Mouse (Mus musculus) lung, adult 2 months (tissue): Measurements from ENCODE around the gene Pf4. TPM values are rescaled to one million over a fixed set of nuclear protein-coding genes. Genes with fewer than 3 reads are reported as not detected.
"Not testable (repeated sequence)": the region's sequence is repeated elsewhere in the genome, so short reads cannot be mapped to it uniquely, and the experiment has no call there.

Experiments used
- DNase-seq: peaks from one replicate; pipeline ENCODE4 v3.0.0; 2022
- H3K4me1 ChIP-seq: fragments of 200-500 bp; 2 replicates; pipeline ENCODE4 v1.6.1; 2011; ENCODE audit warnings: low read length; ENCODE audit not compliant: control insufficient read depth, insufficient read depth
- H3K4me3 ChIP-seq: fragments of 200-500 bp; replicated peaks from 2 replicates; pipeline ENCODE3; 2011; ENCODE audit warnings: low read depth, mild to moderate bottlenecking, control low read depth, low read length; ENCODE audit errors: extremely low read depth
- CTCF ChIP-seq: fragments of 200-500 bp; IDR thresholded peaks from 2 replicates; pipeline ENCODE4 v1.5.1; 2011; ENCODE audit warnings: mild to moderate bottlenecking, low read length, control low read depth; ENCODE audit not compliant: insufficient read depth
- POLR2A ChIP-seq: fragments of 200-500 bp; IDR thresholded peaks from 2 replicates; pipeline ENCODE4 v1.6.1; 2011; ENCODE audit warnings: low read depth, mild to moderate bottlenecking, control low read depth, low read length, borderline replicate concordance; ENCODE audit errors: extremely low read depth
- WGBS: fragments of 180-500 bp; shearing (Covaris S2); methylation state at CpG from one replicate; pipeline ENCODE4 v1.1.7; 2018; 5-methylcytosine and 5-hydroxymethylcytosine counted together
- polyA plus RNA-seq: library from polyadenylated mRNA; depleted of rRNA; stranded (reverse); fragments of >200 nt; gene quantifications from 2 replicates; pipeline ENCODE4 v1.2.3, GENCODE M21; 2012; rRNA removed

Pf4 gene
- polyA plus RNA-seq, 1 experiment = 65.2 TPM

DNA sequence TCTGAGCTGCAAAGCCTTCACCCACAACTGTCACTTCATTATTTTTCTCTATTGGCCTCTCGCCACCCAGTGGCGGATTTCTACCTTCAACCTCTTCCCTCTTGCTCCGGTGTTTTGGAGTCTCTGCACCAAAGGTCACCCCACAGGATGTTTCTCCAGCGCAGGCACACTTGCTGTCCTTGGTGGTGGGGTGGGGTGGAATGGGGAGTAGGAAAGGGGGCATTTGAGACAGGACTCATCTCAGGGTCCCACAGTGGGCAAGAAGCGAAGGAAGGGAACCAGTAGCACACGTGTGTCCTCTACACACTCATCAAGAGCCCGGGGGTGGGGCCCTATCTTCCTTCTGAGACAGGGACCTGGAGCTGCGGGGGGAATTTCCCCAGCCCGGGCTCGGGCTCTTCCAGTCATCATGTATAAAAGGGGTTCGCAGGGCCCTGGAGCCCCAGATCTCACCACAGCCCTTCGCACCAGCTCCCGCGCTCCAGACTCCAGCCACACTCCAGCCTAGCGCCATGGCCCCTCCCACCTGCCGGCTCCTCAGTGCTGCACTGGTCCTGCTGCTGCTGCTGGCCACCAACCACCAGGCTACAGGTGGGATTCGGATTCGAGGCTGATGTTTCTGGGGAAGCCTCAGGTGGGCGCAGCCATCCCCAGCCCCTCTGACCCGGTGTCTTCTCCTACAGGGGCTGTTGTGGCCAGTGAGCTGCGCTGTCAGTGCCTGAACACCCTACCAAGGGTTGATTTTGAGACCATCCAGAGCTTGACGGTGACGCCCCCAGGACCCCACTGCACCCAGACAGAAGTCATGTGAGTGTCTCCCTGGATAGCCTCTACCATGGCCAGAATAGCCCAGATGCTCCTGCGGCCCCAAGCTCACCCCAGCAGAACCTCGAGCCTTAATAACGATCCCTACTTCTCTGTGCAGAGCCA, 13.7 kb downstream of the Pf4 start, which contains the start of gene Cxcl3:
Cxcl3 (plus strand) TSS at position 445 of the 930 bp plus-strand sequence.
- no peak for TF ChIP-seq POLR2A
- TF ChIP-seq CTCF = peak; percentile 9; the same call in 1 of the 2 replicates
- 17% methylated on average over 26 of the region's 26 CpGs for WGBS
- Histone ChIP-seq H3K4me1 (0 out of 2 replicates have a peak, but pooled peaks cover 2% of the 10 kb centered on the region), H3K4me3 (peak within 1 kb of the TSS; percentile 37)
- DNase-seq = peak; percentile 46

- 0 out of 2 replicates have a peak, but pooled peaks cover 2% of the 10 kb centered on the region for H3K4me1 ChIP-seq
- 82% methylated on average over 4 of the region's 4 CpGs for WGBS
- TF ChIP-seq POLR2A (no peak), CTCF (no peak)
- no peak overlapping the region for H3K4me3 ChIP-seq
- no peak for DNase-seq
Measured at GRCm38 (mm10) chr5:90788114-90788513, 15.9 kb downstream of the Pf4 start.

DNA sequence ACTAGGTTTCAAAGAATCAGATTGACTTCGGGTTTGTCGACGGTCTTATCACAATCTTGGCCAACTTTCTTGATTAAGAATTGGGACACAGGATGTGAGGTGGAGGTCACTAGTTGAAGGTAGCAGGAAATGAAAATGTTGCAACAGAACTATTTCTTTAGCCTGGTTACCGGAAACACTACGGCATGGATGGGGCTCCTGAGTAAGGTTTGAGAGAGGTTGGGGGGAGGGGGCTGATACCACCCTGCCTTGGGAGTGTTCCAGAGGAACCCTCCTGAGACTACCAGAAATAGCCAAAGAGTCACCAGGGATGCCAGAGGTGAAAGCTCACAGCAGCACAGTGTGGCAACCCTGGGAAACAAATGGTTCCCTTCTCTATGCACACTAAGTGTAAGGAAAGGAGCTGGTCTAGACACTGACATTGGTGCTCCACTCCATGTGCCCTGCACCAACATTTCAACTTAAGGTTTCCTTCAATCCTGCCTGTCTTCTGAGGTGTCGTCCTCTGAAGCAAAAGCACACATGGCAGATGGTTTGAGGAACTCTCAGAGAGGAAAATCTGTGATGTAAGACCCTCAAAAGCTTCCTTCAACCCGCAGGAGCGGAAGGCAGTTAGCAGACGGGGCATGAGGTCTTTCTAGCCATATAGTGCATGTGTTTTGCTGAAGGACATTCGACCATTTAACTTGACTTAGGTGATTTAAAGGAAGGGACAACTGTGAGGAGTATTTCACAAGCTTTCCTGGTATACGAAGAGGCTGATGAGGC, 17.3 kb downstream of the Pf4 start:
- Histone ChIP-seq H3K4me3 (no peak overlapping the region), H3K4me1 (peaks cover 2% of the 10 kb centered on the region; the same call in 1 of the 2 replicates)
- WGBS = 35% methylated on average over 11 of the region's 11 CpGs
- peak; percentile 23 for DNase-seq
- no peak for TF ChIP-seq POLR2A
- TF ChIP-seq CTCF = no peak

GRCm38 (mm10) chr5:90790074-90790502, 17.9 kb downstream of the Pf4 start:
- WGBS = 26% methylated on average over 8 of the region's 8 CpGs
- TF ChIP-seq CTCF = no peak
- TF ChIP-seq POLR2A = no peak
- DNase-seq = peak; percentile 54
- Histone ChIP-seq H3K4me1 (peaks cover 2% of the 10 kb centered on the region; the same call in 1 of the 2 replicates), H3K4me3 (no peak overlapping the region)

GRCm38 (mm10) chr5:90794195-90794625, 22.0 kb downstream of the Pf4 start, which contains the start of gene Cxcl15:
Cxcl15 (plus strand) TSS chr5:90794534.
- TF ChIP-seq POLR2A = peak; percentile 86; the same call in 1 of the 2 replicates
- no peak for TF ChIP-seq CTCF
- Histone ChIP-seq H3K4me1 (peaks cover 2% of the 10 kb centered on the region; the same call in 1 of the 2 replicates), H3K4me3 (peak within 1 kb of the TSS; percentile 68)
- 44% methylated on average over 5 of the region's 5 CpGs for WGBS
- peak; percentile 57 for DNase-seq

DNA sequence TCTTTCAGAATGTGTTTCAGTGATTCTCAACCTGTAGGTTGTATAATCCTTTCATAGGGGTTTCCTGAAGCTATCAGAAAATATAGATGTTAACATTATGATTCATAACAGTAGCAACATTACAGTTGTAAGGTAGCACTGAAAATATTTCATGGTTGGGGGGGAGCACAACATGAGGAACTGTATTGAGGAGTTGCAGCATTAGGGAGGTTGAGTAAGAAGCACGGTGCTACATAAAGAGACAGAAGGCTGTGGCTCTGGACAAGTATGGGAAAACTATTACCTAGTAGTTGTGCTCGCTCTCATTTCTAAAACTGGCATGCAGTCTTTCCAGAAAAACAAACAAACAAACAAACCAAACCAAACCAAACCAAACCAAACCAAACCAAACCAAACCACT, 23.2 kb downstream of the Pf4 start:
- 64% methylated on average over 2 of the region's 2 CpGs for WGBS
- not testable (repeated sequence) for H3K4me1 ChIP-seq, DNase-seq, H3K4me3 ChIP-seq

DNA sequence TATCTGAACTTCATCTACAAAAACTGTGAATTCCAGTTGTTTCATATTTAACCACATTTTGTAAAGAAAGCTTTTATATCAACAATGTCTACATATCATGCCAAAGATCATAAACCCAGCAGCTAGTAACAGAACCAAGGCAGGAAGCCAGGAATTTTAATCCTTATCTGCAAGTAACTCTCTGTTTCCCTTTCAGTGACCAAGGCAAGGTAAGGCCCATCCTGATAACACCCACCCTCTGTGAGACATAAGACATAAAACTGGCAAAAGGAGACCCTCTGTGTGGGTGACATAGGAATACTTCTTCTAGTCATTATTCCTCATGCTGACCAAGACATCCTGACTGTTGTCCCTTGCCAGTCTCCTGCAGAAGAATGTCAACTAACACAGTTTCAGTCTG, 32.3 kb downstream of the Pf4 start:
- Histone ChIP-seq H3K4me3 (no peak overlapping the region), H3K4me1 (no peaks in the 10 kb centered on the region)
- TF ChIP-seq POLR2A = no peak; the same call in 1 of the 2 replicates
- no peak for TF ChIP-seq CTCF
- DNase-seq = no peak

DNA sequence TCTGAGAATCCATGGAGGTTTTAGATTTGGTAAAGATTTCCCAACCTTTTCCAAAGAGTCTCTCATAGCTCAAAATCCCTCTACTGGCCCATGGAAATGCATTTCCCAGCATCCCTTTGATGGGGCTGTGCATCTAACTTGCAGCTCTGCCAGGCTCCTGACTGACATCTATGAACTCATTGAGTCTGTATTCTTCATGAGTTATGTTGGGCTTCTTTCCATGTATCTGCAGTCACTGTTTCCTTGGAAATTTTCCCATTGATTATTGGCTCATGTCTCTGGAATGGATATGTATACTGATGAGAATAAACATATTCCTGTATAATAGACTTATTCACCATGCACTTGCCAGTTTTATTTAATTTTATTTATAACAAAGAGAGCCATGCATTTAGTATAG, 33.8 kb downstream of the Pf4 start:
- DNase-seq = no peak
- TF ChIP-seq POLR2A (no peak), CTCF (no peak)
- H3K4me1 ChIP-seq = no peaks in the 10 kb centered on the region
- no peak overlapping the region for H3K4me3 ChIP-seq

DNA sequence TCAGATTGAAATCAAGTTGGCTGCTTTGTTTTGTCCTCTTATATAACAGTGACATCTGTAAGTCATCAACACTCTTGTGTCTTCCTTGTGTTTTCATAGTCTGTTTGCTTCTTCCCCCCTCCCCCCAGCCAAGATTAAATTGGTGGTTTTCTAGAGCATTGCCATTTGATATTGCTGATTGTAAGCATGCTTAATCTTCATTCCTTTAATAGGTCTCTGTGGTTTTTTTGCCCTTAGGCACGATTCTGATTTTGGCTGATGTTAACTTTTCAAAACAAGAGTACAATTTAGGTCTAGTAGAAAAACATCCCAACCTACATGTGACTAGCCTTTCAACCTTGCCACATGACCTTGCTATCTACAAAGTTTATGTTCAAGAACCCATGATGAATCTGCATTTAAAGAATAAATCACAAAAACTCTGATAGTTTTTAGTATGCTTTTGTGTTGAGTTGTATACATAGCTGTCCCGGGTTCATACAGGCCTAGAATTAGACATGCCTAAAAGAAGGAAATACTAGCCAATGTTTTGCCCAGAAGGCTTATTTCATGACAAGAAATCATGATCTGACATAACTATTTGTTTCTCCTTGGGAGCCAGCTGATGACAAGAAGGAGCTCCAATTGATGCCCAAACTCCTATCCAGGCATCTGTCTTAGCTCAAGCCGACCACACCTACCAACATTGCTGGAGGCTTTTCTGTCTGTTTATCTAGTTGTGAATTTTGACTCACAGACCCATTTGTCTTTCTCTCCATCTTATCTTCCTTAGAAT, 35.1 kb downstream of the Pf4 start:
- H3K4me3 ChIP-seq = no peak overlapping the region
- WGBS = 66% methylated on average over 3 of the region's 3 CpGs
- no peak for TF ChIP-seq POLR2A
- no peak for TF ChIP-seq CTCF
- no peaks in the 10 kb centered on the region for H3K4me1 ChIP-seq
- no peak for DNase-seq

GRCm38 (mm10) chr5:90819756-90820155, 47.5 kb downstream of the Pf4 start:
- no peaks in the 10 kb centered on the region for H3K4me1 ChIP-seq
- no peak for TF ChIP-seq POLR2A
- TF ChIP-seq CTCF = no peak
- DNase-seq = no peak
- H3K4me3 ChIP-seq = no peak overlapping the region

Other genes starting within 250 kb of the Pf4 start
- gene 5830473C10Rik, start 211.3 kb upstream of the Pf4 start, polyA plus RNA-seq = not detected in 2 replicates
- 1.3 and 1.8 TPM in 2 replicates for gene Rassf6, start 131.8 kb upstream of the Pf4 start, polyA plus RNA-seq
- gene Cxcl5, start 13.1 kb upstream of the Pf4 start, polyA plus RNA-seq = 0.25 and 0.77 TPM in 2 replicates
- gene Ppbp, start 3.9 kb upstream of the Pf4 start, polyA plus RNA-seq = 18.2 and 36.7 TPM in 2 replicates
- gene Cxcl3, start 13.7 kb downstream of the Pf4 start, polyA plus RNA-seq = 0.87 and 1.5 TPM in 2 replicates
- gene Cxcl15, start 22.1 kb downstream of the Pf4 start, polyA plus RNA-seq = 247 and 423 TPM in 2 replicates
- gene Cxcl1, start 118.8 kb downstream of the Pf4 start, polyA plus RNA-seq = 1.9 and 2.5 TPM in 2 replicates
- gene Cxcl2, start 131.4 kb downstream of the Pf4 start, polyA plus RNA-seq = 2.2 TPM in 2 replicates
- 21.9 and 40.0 TPM in 2 replicates for gene Mthfd2l, start 158.7 kb downstream of the Pf4 start, polyA plus RNA-seq